Mouse (Mus musculus): ENCODE measurements at regions not wholly inside any gene's neighbourhood (a gene's known extent, or its start where the extent isn't known, plus 50 kb on each side); places are given as distances from the start of the nearest gene placed in this dataset.

- no peak for DNase-seq
Measured at GRCm38 (mm10) chr15:88490316-88491090, 109.6 kb upstream of the Zdhhc25 start.

GRCm38 (mm10) chr15:88491091-88491366 lies 109.1 kb upstream of the Zdhhc25 start:
- DNase-seq = no peak

- no peak for DNase-seq
Measured at GRCm38 (mm10) chr15:88497957-88498356, 102.1 kb upstream of the Zdhhc25 start.

GRCm38 (mm10) chr15:88502311-88502710 lies 97.8 kb upstream of the Zdhhc25 start:
- no peak for DNase-seq

- no peak for DNase-seq
Measured at GRCm38 (mm10) chr15:88503896-88504295, 96.2 kb upstream of the Zdhhc25 start.

GRCm38 (mm10) chr15:88505491-88506119 lies 94.5 kb upstream of the Zdhhc25 start:
- DNase-seq = no peak

- DNase-seq = no peak
Measured at GRCm38 (mm10) chr15:88507886-88508285, 92.2 kb upstream of the Zdhhc25 start.

GRCm38 (mm10) chr15:88508971-88509370 lies 91.1 kb upstream of the Zdhhc25 start:
- no peak for DNase-seq

- no peak for DNase-seq
Measured at GRCm38 (mm10) chr15:88509626-88510025, 90.5 kb upstream of the Zdhhc25 start.

- DNase-seq = no peak
Measured at GRCm38 (mm10) chr15:88514091-88514490, 86.0 kb upstream of the Zdhhc25 start.

GRCm38 (mm10) chr15:88531218-88531617 lies 68.9 kb upstream of the Zdhhc25 start:
- no peak for DNase-seq

GRCm38 (mm10) chr15:88532008-88532407 lies 68.1 kb upstream of the Zdhhc25 start:
- DNase-seq = no peak

GRCm38 (mm10) chr15:88533354-88533753 lies 66.7 kb upstream of the Zdhhc25 start:
- no peak for DNase-seq

- no peak for DNase-seq
Measured at GRCm38 (mm10) chr15:88535516-88535915, 64.6 kb upstream of the Zdhhc25 start.

- DNase-seq = no peak
Measured at GRCm38 (mm10) chr15:88537190-88537589, 62.9 kb upstream of the Zdhhc25 start.

GRCm38 (mm10) chr15:88542567-88542966 lies 57.5 kb upstream of the Zdhhc25 start:
- no peak for DNase-seq

- DNase-seq = no peak
Measured at GRCm38 (mm10) chr15:88544216-88544615, 55.9 kb upstream of the Zdhhc25 start.

- DNase-seq = no peak
Measured at GRCm38 (mm10) chr15:88548261-88548660, 51.8 kb upstream of the Zdhhc25 start.
